Mouse (Mus musculus): ENCODE measurements around the gene Brinp1.
"Not testable (repeated sequence)": the region's sequence is repeated elsewhere in the genome, so short reads cannot be mapped to it uniquely, and the experiment has no call there.

The Brinp1 gene

GRCm38 (mm10) chr4:68954322-68954901, at the start of gene Brinp1:
TSS of gene Brinp1 (minus strand) at chr4:68954397.
- peak; percentile 83 for DNase-seq

DNA sequence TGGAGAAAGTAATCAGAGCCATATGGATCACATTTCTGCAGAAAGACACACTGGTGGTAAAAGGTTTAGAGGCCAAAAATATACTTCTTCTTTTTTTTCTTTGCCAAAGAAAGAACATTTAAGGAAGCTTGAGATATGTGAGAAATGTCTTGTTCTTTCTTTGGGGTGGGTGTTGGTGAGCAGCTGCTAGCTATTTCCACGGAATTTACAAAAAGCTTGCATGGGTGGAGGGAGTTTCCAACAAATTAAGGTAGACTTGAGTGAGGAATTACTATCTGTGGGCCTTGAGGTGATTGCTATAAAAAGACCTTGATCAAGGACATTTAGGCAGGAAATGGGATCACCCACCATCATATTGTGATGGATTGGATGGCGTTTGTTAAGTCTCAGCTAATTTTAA, 3.1 kb upstream of the Brinp1 start:
- no peak for DNase-seq

- peak; percentile 28 for DNase-seq
Measured at GRCm38 (mm10) chr4:68955621-68956020, 1.4 kb upstream of the Brinp1 start.

GRCm38 (mm10) chr4:68953667-68954321, 403 bp downstream of the Brinp1 start:
- DNase-seq = peak; percentile 42

GRCm38 (mm10) chr4:68953131-68953551, 1.1 kb downstream of the Brinp1 start:
- DNase-seq = peak; percentile 10

GRCm38 (mm10) chr4:68950556-68950955, 3.6 kb downstream of the Brinp1 start:
- DNase-seq = peak; percentile 75

- DNase-seq = no peak
Measured at GRCm38 (mm10) chr4:68942938-68943337, 11.3 kb downstream of the Brinp1 start.

- no peak for DNase-seq
Measured at GRCm38 (mm10) chr4:68930022-68930421, 24.2 kb downstream of the Brinp1 start.

DNA sequence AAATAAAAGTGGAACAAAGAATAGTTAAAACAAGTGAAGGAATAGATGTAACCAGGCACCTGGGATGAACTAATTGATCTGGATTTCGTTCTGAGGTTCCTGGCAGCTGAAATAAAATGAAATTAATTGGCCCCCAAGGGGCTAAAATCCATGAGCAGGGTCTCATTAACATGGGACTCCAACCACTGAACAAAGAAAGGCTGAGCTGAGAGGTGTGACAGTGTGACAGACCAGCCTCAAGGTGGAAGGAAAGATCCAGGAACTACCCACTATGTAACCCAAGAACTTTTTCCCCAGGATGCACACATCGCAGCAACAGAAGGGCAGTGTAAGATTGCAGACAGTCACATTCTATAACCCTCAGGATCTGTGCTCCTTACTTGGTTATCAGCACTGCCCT, 28.1 kb downstream of the Brinp1 start:
- DNase-seq = no peak

- no peak for DNase-seq
Measured at GRCm38 (mm10) chr4:68922944-68923343, 31.3 kb downstream of the Brinp1 start.

DNA sequence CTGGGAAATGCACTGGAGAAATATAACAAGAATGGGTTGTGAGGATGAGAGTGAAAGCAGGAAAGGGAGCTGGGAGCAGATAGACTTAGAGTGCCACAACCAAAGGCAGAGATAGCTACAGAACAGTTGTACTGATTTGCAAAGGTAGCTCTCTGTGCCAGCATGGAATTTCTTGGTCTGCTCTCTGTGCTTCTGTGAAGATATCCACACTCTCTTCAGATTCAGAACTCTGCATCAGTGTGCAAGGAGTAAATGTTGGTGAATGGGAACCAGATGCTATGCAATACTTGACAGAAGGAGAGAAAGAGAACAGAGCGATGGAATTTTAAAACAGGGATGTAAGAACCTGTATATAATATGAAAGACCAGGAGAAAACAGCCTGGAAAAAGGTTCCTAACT, 31.7 kb downstream of the Brinp1 start:
- no peak for DNase-seq

DNA sequence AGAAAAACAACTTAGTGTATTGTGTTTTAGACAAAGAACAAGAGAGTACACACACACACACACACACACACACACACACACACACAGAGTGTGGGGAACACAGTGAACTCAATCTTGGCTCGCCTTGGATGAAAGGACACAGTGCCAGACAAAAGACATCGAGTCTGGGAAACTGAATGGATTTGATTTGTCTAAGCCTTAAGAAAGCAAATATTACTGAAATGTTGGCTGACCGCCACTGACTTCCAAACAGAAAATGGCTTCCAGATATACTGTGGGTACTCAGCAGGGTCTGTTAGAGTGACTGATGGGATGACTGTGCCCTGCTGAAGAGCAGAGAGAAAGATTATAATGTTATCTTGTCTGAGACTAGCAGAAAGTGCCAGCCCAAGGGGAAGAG, 34.1 kb downstream of the Brinp1 start:
- DNase-seq = no peak

DNA sequence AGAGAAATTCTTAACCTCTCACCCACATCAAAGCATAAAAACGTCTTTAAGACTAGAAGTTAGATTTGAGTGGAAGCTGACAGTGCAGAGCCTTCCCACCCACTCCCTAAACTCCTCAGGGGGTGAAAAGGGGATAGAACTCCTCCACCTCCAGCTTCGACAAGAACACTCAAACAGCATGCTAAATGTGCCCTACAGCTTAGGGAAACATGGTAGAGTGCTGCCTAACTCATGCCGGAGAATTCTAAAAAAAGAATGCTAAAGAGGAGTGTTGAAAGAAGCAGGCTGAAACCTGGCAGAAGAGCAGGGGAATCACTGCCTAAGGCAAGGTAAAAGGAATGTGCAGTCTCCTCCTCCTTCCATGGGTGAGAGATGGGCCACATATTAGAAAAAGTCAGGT, 43.3 kb downstream of the Brinp1 start:
- no peak for DNase-seq

DNA sequence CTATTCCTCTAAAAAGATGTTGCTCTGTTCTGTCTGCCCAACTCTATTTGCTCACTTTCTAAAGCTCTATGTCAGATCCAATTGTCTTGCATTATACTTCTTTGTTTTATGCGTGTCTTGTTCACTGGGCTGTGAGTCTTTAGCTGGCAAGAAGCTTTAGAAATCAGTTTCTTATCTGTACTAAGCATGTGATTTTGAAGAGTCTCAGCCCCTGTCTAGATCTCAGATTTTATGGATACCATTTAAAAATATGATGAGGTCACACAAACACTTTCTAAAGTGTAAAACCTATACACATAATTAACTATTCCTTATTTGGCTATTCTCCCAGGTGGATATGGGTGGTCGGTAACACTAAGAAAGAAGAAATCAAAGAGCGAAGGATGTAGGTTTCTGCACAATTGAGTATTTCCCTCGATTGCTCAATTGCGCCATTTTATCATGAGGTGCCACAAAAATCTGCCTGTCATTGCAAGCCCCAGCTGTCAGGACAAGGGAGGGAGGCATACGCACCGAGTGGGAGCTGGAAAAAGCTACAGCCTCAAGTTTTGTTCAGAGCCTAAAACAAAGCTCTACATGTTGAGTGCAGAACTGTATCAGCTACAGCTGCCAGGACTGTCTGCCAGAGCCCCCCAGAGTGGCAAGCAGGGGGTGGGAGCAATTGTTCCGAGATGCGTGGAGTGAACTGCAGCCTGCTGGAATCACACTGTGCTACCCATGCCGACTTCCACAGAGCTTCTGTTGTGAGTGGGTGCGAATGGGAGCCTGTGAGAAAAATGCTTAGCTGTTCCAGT, 47.6 kb downstream of the Brinp1 start:
- DNase-seq = peak; percentile 34

GRCm38 (mm10) chr4:68890526-68890925, 63.7 kb downstream of the Brinp1 start:
- no peak for DNase-seq

DNA sequence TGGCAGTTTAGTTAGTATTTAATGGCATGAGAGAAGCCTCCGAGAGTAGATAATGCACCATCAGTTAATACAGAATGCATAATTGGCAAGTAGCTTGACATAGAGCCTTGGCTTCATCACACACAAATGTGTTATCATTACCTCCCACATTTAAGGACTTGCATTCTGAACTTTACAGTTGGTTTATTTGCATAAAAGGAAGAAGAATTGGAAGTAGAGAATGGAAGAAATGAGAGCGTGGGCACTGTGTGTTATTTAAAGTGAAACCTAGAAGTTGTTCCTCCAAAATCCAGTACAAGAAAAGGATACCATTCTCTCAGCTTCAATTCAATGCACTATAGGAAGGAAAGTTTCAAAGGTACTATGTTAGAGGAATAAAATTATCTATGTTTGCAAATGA, 67.9 kb downstream of the Brinp1 start:
- DNase-seq = no peak

DNA sequence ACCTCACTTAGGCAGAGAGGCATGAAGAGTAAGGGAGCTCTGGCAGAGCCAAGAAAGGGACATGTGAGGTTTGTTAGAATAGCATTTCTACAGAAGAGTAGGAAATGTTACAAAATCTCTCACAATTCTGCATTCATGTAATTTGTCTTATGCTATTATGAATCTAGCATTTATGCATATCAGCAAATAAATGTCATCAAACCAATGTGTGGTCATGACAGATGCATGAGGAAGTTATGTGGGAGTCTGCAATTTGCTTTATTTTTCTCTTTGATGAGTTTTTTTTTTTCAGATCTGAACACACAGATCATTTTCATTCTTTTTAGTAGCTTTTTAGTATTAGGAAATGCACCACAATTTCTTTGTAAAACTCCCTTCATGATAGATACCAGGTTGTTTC, 82.2 kb downstream of the Brinp1 start:
- no peak for DNase-seq

DNA sequence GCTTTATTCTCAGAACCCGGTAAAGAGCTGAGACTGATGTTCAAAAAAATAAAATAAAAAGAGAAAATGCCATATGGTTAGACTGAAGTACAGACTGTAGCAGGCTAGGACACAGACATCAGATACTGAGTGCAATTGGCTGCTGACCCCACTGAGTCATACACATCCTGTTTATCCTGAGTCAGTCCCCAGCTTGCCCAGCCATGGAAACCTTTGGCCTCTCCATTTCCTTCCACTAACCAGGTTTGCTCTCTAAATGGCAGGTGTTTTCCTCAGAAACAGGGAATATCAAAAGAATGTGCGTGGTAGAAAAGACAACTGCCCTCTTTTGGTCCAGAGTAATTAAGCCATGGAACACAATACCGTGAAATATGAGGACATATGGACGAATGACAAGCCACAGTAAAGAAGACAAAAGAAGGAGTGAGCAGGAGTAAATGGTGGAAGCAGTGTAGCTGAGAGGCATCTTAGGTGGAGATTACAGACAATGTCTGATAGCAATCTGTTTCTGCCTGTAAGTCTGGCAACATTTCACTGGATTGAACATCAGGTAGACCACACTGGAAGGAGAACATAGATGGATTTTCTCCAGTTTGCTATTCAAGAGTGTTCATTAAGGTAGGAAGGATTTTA, 88.9 kb downstream of the Brinp1 start:
- DNase-seq = no peak

- DNase-seq = no peak
Measured at GRCm38 (mm10) chr4:68864668-68865067, 89.5 kb downstream of the Brinp1 start.

- DNase-seq = no peak
Measured at GRCm38 (mm10) chr4:68856868-68857267, 97.3 kb downstream of the Brinp1 start.

DNA sequence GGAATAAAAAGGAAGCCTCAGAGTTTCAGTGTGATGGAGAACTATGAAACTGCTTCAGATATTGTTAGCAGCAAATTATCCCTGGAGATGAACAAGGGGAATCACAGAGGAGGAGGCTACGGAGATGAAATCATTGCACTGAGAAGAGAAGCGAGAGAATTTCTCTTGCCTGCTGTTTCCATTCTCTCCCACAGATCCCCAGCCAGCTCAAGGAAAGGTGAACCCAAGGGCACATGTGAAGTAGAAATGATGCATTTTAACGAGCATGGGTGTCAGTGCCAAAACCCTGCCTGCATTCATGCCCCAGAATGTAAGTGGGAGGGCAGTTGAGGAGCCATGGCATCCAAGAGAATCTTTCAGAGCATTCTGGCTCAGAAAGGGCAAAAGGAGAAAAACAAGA, 104.5 kb downstream of the Brinp1 start:
- no peak for DNase-seq

DNA sequence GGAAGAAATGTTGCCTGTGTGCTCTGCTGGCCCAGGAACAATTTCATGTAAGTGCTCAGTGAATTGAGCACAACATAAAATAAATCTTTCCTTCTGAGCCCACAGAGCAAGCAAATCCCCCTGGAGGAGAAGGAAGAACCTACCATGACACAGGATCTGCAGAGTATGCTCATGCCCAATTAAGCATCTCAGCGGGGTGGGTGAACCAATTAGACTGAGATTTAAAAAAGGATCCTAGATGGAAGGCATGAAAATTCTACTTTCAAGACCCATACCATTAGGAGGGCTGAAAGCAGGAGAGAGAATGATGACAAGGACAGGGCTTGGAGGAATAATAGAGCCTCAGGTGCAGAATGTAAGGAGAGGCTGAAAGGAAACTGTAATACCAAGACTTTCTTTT, 107.2 kb downstream of the Brinp1 start:
- DNase-seq = no peak

GRCm38 (mm10) chr4:68845964-68846363, 108.2 kb downstream of the Brinp1 start:
- peak; percentile 12 for DNase-seq

DNA sequence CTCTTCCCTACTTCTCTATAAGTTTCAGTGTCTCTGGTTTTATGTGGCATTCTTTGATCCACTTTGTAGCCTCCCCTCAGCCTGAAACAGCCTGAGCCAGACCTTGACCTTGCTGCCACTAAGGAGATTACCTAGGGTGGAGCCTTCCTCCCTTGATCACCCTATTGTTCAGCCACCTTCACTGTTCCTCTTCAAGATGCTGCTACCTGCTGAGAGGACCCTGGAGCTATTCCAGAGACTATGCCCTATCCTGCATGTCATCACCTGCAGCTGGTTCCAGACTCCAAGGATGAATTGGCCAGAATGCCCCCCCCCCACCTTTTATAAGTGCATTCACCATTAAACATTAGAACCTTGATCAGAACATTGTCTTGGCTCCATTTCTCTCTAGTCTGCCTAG, 140.2 kb downstream of the Brinp1 start:
- DNase-seq = not testable (repeated sequence)

Data from right cerebral cortex, postnatal 4 days (tissue).